Mouse (Mus musculus) stomach, embryonic 14.5 days (tissue): ENCODE data around the gene Ass1. TPM values are rescaled to one million over a fixed set of nuclear protein-coding genes. Genes with fewer than 3 reads are reported as not detected.

Experiments
- ATAC-seq: fragments of 200-750 bp; cut with Nextera tagmentation; 2 replicates; pipeline ENCODE4 v1.8.0; 2017; ENCODE audit warnings: low read depth, moderate TSS enrichment; ENCODE audit not compliant: insufficient number of reproducible peaks, insufficient read depth, low FRiP score
- H3K27ac ChIP-seq: fragments of 300-500 bp; sonication (generic); 2 replicates; pipeline ENCODE4 v1.5.1; 2014; ENCODE audit warnings: mild to moderate bottlenecking, low read length, moderate library complexity, mixed read lengths
- H3K27me3 ChIP-seq: fragments of 300-500 bp; sonication (generic); 2 replicates; pipeline ENCODE4 v1.6.1; 2014; ENCODE audit warnings: low read length, control low read depth, mixed read lengths; ENCODE audit not compliant: control insufficient read depth, insufficient read depth
- H3K36me3 ChIP-seq: fragments of 300-500 bp; sonication (generic); 2 replicates; pipeline ENCODE4 v1.6.1; 2014; ENCODE audit warnings: mild to moderate bottlenecking, control low read depth, low read length, moderate library complexity, mixed read lengths; ENCODE audit not compliant: control insufficient read depth, insufficient read depth
- H3K4me1 ChIP-seq: fragments of 300-500 bp; sonication (generic); 2 replicates; pipeline ENCODE4 v1.6.1; 2014; ENCODE audit warnings: low read length, control low read depth, mixed read lengths; ENCODE audit not compliant: control insufficient read depth, insufficient read depth
- H3K4me2 ChIP-seq: fragments of 300-500 bp; sonication (generic); replicated peaks from 2 replicates; pipeline ENCODE4 v1.6.1; 2014; ENCODE audit warnings: low read depth, low read length, control low read depth
- H3K4me3 ChIP-seq: fragments of 300-500 bp; sonication (generic); 2 replicates; pipeline ENCODE4 v1.5.1; 2014; ENCODE audit warnings: low read depth, low read length, control low read depth
- H3K9ac ChIP-seq: fragments of 300-500 bp; sonication (generic); replicated peaks from 2 replicates; pipeline ENCODE4 v1.6.1; 2014; ENCODE audit warnings: low read depth, mild to moderate bottlenecking, control low read depth, low read length, moderate library complexity, mixed read lengths
- H3K9me3 ChIP-seq: fragments of 300-500 bp; sonication (generic); 2 replicates; pipeline ENCODE4 v1.6.1; 2016; ENCODE audit warnings: low read depth, low read length, control low read depth; ENCODE audit not compliant: control insufficient read depth
- WGBS: fragments of 180-500 bp; shearing (Covaris S2); extraction: QIAGEN DNeasy Blood & Tissue Kit; methylation state at CpG from one replicate; pipeline ENCODE4 v1.1.7; 2014; 5-methylcytosine and 5-hydroxymethylcytosine counted together
- polyA plus RNA-seq: library from polyadenylated mRNA; unstranded; fragments of >200 nt; fragmentation: Nextera tagmentation; extraction: Ambion mirVana; gene quantifications from 2 replicates; pipeline ENCODE4 v1.2.1, GENCODE M21; 2014

The Ass1 gene
- polyA plus RNA-seq = 34.3 and 54.4 TPM in 2 replicates

DNA sequence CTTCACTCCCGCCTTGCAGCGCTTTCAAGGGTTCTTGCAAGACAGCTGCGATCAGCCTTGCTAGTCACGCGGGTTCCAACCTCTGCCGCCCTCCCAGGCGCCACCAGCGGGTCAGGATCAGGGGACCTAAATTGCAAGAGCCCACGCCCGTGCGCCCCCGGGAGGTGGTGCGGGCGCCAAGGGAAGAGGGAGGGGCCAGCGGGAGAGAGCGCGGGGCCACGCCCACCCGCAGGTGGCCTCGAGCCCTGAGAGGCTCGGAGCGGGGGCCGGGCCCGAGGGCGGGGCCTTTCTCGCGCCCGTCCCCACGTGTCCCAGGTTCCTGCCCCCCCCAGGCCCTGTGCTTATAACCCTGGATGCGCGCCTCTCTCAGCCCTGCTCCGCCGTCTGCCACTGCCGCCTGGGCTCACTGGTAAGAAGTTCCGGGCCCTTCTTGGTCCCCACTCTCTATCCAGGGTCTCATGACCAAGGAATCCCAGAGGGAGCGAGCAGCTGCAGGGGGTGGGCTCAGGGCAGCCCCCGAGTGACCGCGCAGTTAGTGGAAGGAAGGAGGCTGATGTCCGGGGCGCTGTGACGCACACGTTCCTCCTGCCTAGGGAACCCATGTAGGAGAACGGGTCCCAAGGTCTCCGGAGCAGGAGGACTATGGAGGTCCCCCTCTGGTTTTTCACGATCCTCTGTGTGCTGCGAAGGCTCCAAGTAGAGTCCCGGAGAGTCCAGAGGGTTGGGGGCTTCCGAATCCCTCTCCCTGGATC lies at the start of gene Ass1:
Gene Ass1 (plus strand): TSS at position 277 of the 752 bp plus-strand sequence.
- peak within 1 kb of the TSS; percentile 97 for H3K4me2 ChIP-seq
- no peaks in the 10 kb centered on the region for H3K9me3 ChIP-seq
- peak; percentile 84 for ATAC-seq
- 0 out of 2 replicates have a peak, but pooled peaks cover 4% of the 10 kb centered on the region for H3K4me1 ChIP-seq
- peak within 1 kb of the TSS; percentile 42 for H3K4me3 ChIP-seq
- H3K9ac ChIP-seq = peak within 1 kb of the TSS; percentile 8; the same call in 1 of the 2 replicates
- WGBS = under 1% methylated on average over 41 of the region's 49 CpGs
- H3K27ac ChIP-seq = no peak within 1 kb of the TSS
- no peaks in the 10 kb centered on the region for H3K36me3 ChIP-seq
- no peaks in the 10 kb centered on the region for H3K27me3 ChIP-seq

GRCm38 (mm10) chr2:31420914-31421313 lies 49.1 kb upstream of the Ass1 start:
- Histone ChIP-seq H3K4me3 (no peak overlapping the region), H3K4me1 (no peaks in the 10 kb centered on the region), H3K36me3 (no peaks in the 10 kb centered on the region), H3K4me2 (no peak overlapping the region), H3K27me3 (no peaks in the 10 kb centered on the region), H3K9me3 (no peaks in the 10 kb centered on the region), H3K9ac (no peak overlapping the region), H3K27ac (no peak overlapping the region)
- WGBS = 77% methylated on average over 6 of the region's 6 CpGs
- ATAC-seq = no peak

GRCm38 (mm10) chr2:31422576-31422975 lies 47.4 kb upstream of the Ass1 start:
- Histone ChIP-seq H3K27me3 (no peaks in the 10 kb centered on the region), H3K27ac (no peak overlapping the region), H3K9ac (no peak overlapping the region), H3K4me2 (no peak overlapping the region), H3K36me3 (no peaks in the 10 kb centered on the region), H3K9me3 (no peaks in the 10 kb centered on the region), H3K4me3 (no peak overlapping the region), H3K4me1 (no peaks in the 10 kb centered on the region)
- no peak for ATAC-seq
- WGBS = 47% methylated on average over 6 of the region's 6 CpGs

GRCm38 (mm10) chr2:31431477-31431876 lies 38.5 kb upstream of the Ass1 start:
- Histone ChIP-seq H3K9ac (no peak overlapping the region), H3K27ac (no peak overlapping the region), H3K36me3 (no peaks in the 10 kb centered on the region), H3K27me3 (no peaks in the 10 kb centered on the region), H3K4me3 (no peak overlapping the region), H3K4me2 (no peak overlapping the region), H3K9me3 (no peaks in the 10 kb centered on the region), H3K4me1 (no peaks in the 10 kb centered on the region)
- 90% methylated on average over 5 of the region's 5 CpGs for WGBS
- ATAC-seq = no peak

GRCm38 (mm10) chr2:31434746-31435145 lies 35.3 kb upstream of the Ass1 start:
- no peak overlapping the region for H3K9ac ChIP-seq
- no peak overlapping the region for H3K27ac ChIP-seq
- no peak overlapping the region for H3K4me3 ChIP-seq
- no peak overlapping the region for H3K4me2 ChIP-seq
- WGBS = 53% methylated on average over 10 of the region's 10 CpGs
- H3K27me3 ChIP-seq = no peaks in the 10 kb centered on the region
- no peaks in the 10 kb centered on the region for H3K4me1 ChIP-seq
- no peaks in the 10 kb centered on the region for H3K9me3 ChIP-seq
- no peaks in the 10 kb centered on the region for H3K36me3 ChIP-seq
- no peak for ATAC-seq

GRCm38 (mm10) chr2:31435567-31435966 lies 34.4 kb upstream of the Ass1 start:
- Histone ChIP-seq H3K27me3 (no peaks in the 10 kb centered on the region), H3K9ac (no peak overlapping the region), H3K4me1 (no peaks in the 10 kb centered on the region), H3K36me3 (no peaks in the 10 kb centered on the region), H3K9me3 (no peaks in the 10 kb centered on the region), H3K27ac (no peak overlapping the region), H3K4me2 (no peak overlapping the region), H3K4me3 (no peak overlapping the region)
- WGBS = 55% methylated on average over 6 of the region's 6 CpGs
- ATAC-seq = no peak

DNA sequence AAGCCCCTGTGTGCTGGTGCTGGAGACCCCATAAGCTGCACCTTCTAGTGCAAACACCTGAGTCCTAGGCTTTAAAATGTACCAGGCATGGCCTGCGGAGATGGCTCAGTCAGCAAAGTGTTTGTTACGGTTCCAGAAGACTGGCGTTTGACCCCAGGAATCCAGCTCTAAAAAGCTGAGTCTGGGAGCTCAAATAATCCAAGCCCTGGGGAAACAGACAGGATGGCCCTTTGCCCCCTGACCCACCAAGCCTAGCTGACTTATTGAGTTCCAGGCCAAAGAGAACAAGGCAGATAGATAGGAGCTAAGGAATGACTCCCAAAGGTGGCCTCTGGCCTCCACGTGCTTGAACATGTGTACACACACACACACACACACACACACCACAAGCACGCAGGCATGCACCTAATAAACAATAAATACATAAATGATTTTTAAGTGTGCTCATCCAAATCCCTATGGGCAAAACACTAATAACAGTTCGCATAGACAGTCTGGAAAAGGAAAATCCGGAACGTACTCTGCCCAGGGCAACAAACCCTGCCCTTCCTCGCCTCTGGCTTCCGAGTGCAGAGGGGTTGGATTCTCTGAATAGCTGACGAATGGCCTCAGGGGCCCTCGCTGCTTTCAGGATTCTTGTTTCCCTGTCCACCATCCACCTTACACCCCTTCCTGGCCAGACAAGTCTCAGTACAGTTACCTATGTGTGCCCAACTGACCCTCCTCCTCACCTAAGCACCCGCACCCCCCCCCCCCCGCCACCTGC lies 32.3 kb upstream of the Ass1 start:
- 57% methylated on average over 14 of the region's 14 CpGs for WGBS
- Histone ChIP-seq H3K36me3 (no peaks in the 10 kb centered on the region), H3K4me1 (no peaks in the 10 kb centered on the region), H3K9me3 (no peaks in the 10 kb centered on the region), H3K4me3 (no peak overlapping the region), H3K9ac (no peak overlapping the region), H3K27me3 (no peaks in the 10 kb centered on the region), H3K27ac (no peak overlapping the region), H3K4me2 (no peak overlapping the region)
- no peak for ATAC-seq

DNA sequence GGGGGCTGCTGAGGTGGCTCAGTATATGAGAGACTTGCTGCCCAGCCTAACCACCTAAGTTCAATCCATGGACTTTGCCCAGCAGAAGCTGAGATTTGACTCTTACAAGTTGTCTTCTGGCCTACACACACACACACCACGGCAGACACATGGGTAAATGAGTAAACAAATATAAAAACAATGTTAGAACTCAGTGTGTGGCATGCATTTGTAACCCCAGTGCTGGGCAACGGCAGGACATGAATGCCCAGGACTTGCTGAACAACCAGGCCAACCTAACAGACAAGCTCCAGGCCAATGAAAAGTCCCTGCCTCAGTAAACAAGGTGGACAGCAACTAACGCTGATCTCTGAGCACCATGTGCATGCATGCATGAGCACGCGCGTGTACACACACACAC lies 30.4 kb upstream of the Ass1 start:
- no peak overlapping the region for H3K9ac ChIP-seq
- no peaks in the 10 kb centered on the region for H3K27me3 ChIP-seq
- 75% methylated on average over 6 of the region's 6 CpGs for whole genome bisulfite sequencing
- no peaks in the 10 kb centered on the region for H3K4me1 ChIP-seq
- H3K36me3 ChIP-seq = no peaks in the 10 kb centered on the region
- H3K27ac ChIP-seq = no peak overlapping the region
- no peak overlapping the region for H3K4me3 ChIP-seq
- H3K4me2 ChIP-seq = no peak overlapping the region
- no peak for ATAC-seq
- no peaks in the 10 kb centered on the region for H3K9me3 ChIP-seq
